Mouse (Mus musculus): ENCODE results near the gene Rnaseh2a. TPM values are rescaled to one million over a fixed set of nuclear protein-coding genes. Genes with fewer than 3 reads are reported as not detected.
A peak's percentile ranks its signal among the peaks of the same experiment; 100 is the strongest.

Gene Rnaseh2a
- total RNA-seq (2012; rRNA removed): 160 and 174 TPM in 2 replicates

GRCm38 (mm10) chr8:84969241-84970134 is at the start of gene Rnaseh2a, which contains the start of the genes Gm49661 and Prdx2:
Gene Rnaseh2a, minus strand, starts transcription at chr8:84969767.
Gene Gm49661, minus strand, starts transcription at chr8:84969433.
Gene Prdx2, plus strand, starts transcription at chr8:84969587.
- no peak for DNase-seq (ENCODE audit: low read depth, low spot score)
- Histone ChIP-seq H3K36me3 (ENCODE audit: control insufficient read depth, insufficient read depth, low read length, poor library complexity, severe bottlenecking) (peaks cover 15% of the 10 kb centered on the region), H3K27ac (ENCODE audit: insufficient read depth, low read depth, low read length, poor library complexity, severe bottlenecking) (peak within 1 kb of the TSS; percentile 68), H3K9ac (ENCODE audit: insufficient read depth, low read depth, low read length, poor library complexity, severe bottlenecking) (peak within 1 kb of the TSS; percentile 90), H3K4me3 (ENCODE audit: insufficient read depth in 1 of 2, low read depth in 1 of 2, low read length in 2 of 2, poor library complexity in 1 of 2, severe bottlenecking in 1 of 2) (peak within 1 kb of the TSS; percentile 77 to 96), H3K4me1 (ENCODE audit: control insufficient read depth in 2 of 2, insufficient read depth in 2 of 2, low read length in 2 of 2, poor library complexity in 1 of 2) (peaks cover 2 to 19% of the 10 kb centered on the region in 2 experiments; a peak in 3 of 4 replicates), H3K9me3 (ENCODE audit: control insufficient read depth, insufficient read depth, low read depth, low read length) (no peaks in the 10 kb centered on the region)
- in situ Hi-C loops (cut with MboI; ENCODE audit: low sequenced_read_pairs in 2 of 2, unreplicated experiment in 2 of 2): loop anchor here in 1 of 2 experiments (25.0 kb wide), 1 partner anchor 443 kb away; no protein-coding TSS in a partner anchor
- TF ChIP-seq ZC3H11A (IDR thresholded peaks at IDR 0.05; ENCODE audit: borderline replicate concordance, low read depth, low read length) (no peak), MAFK (IDR thresholded peaks at IDR 0.05; ENCODE audit: insufficient read depth, low read depth, low read length) (0 out of 2 replicates have a peak, but pooled peaks have one; percentile 35), HCFC1 (IDR thresholded peaks at IDR 0.05; ENCODE audit: borderline replicate concordance, insufficient read depth, low read length) (peak; percentile 28; the same call in 1 of the 2 replicates)

DNA sequence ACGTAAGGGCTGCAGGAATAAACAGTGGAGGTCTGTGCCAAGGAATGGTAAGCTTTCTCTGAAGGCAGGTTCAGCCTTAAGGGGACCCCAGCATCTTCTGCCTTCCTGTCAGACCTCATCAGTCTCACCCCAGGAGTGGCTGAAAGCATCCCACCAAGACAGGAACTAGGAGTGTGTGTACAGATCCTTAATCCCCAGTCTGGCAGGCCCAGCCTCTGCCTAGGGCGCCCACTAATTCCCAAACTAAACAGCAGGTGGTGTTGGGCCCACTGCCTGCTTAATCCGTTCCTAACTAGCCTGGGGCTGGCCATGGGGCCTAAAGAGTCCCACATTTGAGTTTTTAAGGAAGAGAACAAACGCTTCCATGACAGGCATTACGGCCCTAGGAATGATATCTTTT is 47.6 kb upstream of the Rnaseh2a start:
- Histone ChIP-seq H3K4me1 (ENCODE audit: control insufficient read depth in 2 of 2, insufficient read depth in 2 of 2, low read length in 2 of 2, poor library complexity in 1 of 2) (peaks cover 2 to 11% of the 10 kb centered on the region in 2 experiments; a peak in 2 of 4 replicates), H3K27ac (ENCODE audit: insufficient read depth, low read depth, low read length, poor library complexity, severe bottlenecking) (no peak overlapping the region), H3K9ac (ENCODE audit: insufficient read depth, low read depth, low read length, poor library complexity, severe bottlenecking) (no peak overlapping the region), H3K9me3 (ENCODE audit: control insufficient read depth, insufficient read depth, low read depth, low read length) (no peaks in the 10 kb centered on the region), H3K4me3 (ENCODE audit: insufficient read depth in 1 of 2, low read depth in 1 of 2, low read length in 2 of 2, poor library complexity in 1 of 2, severe bottlenecking in 1 of 2) (no peak overlapping the region), H3K36me3 (ENCODE audit: control insufficient read depth, insufficient read depth, low read length, poor library complexity, severe bottlenecking) (peaks cover 35% of the 10 kb centered on the region)
- no peak for DNase-seq (ENCODE audit: low read depth, low spot score)
- TF ChIP-seq HCFC1 (IDR thresholded peaks at IDR 0.05; ENCODE audit: borderline replicate concordance, insufficient read depth, low read length): no peak
- TF ChIP-seq MAFK (IDR thresholded peaks at IDR 0.05; ENCODE audit: insufficient read depth, low read depth, low read length): no peak
- no peak for TF ChIP-seq ZC3H11A (IDR thresholded peaks at IDR 0.05; ENCODE audit: borderline replicate concordance, low read depth, low read length)
- TF ChIP-seq CHD2 (IDR thresholded peaks at IDR 0.05; ENCODE audit: low read depth, low read length): no peak
- TF ChIP-seq ZNF384 (IDR thresholded peaks at IDR 0.05; ENCODE audit: low read depth, low read length): no peak
- in situ Hi-C loops (cut with MboI; ENCODE audit: low sequenced_read_pairs in 2 of 2, unreplicated experiment in 2 of 2): no loop called here

- H3K4me1 ChIP-seq (ENCODE audit: control insufficient read depth in 2 of 2, insufficient read depth in 2 of 2, low read length in 2 of 2, poor library complexity in 1 of 2): peaks cover 2 to 11% of the 10 kb centered on the region in 2 experiments; a peak in 2 of 4 replicates
- no peaks in the 10 kb centered on the region for H3K9me3 ChIP-seq (ENCODE audit: control insufficient read depth, insufficient read depth, low read depth, low read length)
- no peak overlapping the region for H3K4me3 ChIP-seq (ENCODE audit: insufficient read depth in 1 of 2, low read depth in 1 of 2, low read length in 2 of 2, poor library complexity in 1 of 2, severe bottlenecking in 1 of 2)
- no peak overlapping the region for H3K9ac ChIP-seq (ENCODE audit: insufficient read depth, low read depth, low read length, poor library complexity, severe bottlenecking)
- TF ChIP-seq CHD2 (IDR thresholded peaks at IDR 0.05; ENCODE audit: low read depth, low read length) (no peak), MAFK (IDR thresholded peaks at IDR 0.05; ENCODE audit: insufficient read depth, low read depth, low read length) (no peak), ZC3H11A (IDR thresholded peaks at IDR 0.05; ENCODE audit: borderline replicate concordance, low read depth, low read length) (no peak), ZNF384 (IDR thresholded peaks at IDR 0.05; ENCODE audit: low read depth, low read length) (no peak), HCFC1 (IDR thresholded peaks at IDR 0.05; ENCODE audit: borderline replicate concordance, insufficient read depth, low read length) (no peak)
- no peak for DNase-seq (ENCODE audit: low read depth, low spot score)
- in situ Hi-C loops (cut with MboI; ENCODE audit: low sequenced_read_pairs in 2 of 2, unreplicated experiment in 2 of 2): no loop called here
- H3K27ac ChIP-seq (ENCODE audit: insufficient read depth, low read depth, low read length, poor library complexity, severe bottlenecking): no peak overlapping the region
- peaks cover 31% of the 10 kb centered on the region for H3K36me3 ChIP-seq (ENCODE audit: control insufficient read depth, insufficient read depth, low read length, poor library complexity, severe bottlenecking)
Observed at GRCm38 (mm10) chr8:85016724-85017123, 47.2 kb upstream of the Rnaseh2a start.

- Histone ChIP-seq H3K9ac (ENCODE audit: insufficient read depth, low read depth, low read length, poor library complexity, severe bottlenecking) (no peak within 1 kb of the TSS; the same call in 1 of the 2 replicates), H3K36me3 (ENCODE audit: control insufficient read depth, insufficient read depth, low read length, poor library complexity, severe bottlenecking) (peaks cover 19% of the 10 kb centered on the region), H3K4me1 (ENCODE audit: control insufficient read depth in 2 of 2, insufficient read depth in 2 of 2, low read length in 2 of 2, poor library complexity in 1 of 2) (peaks cover 2 to 10% of the 10 kb centered on the region in 2 experiments; a peak in 2 of 4 replicates), H3K9me3 (ENCODE audit: control insufficient read depth, insufficient read depth, low read depth, low read length) (no peaks in the 10 kb centered on the region), H3K4me3 (ENCODE audit: insufficient read depth in 1 of 2, low read depth in 1 of 2, low read length in 2 of 2, poor library complexity in 1 of 2, severe bottlenecking in 1 of 2) (peak within 1 kb of the TSS; percentile 53 to 63; a peak in 3 of 4 replicates), H3K27ac (ENCODE audit: insufficient read depth, low read depth, low read length, poor library complexity, severe bottlenecking) (no peak within 1 kb of the TSS)
- DNase-seq (ENCODE audit: low read depth, low spot score): no peak
- in situ Hi-C loops (cut with MboI; ENCODE audit: low sequenced_read_pairs in 2 of 2, unreplicated experiment in 2 of 2): no loop called here
- TF ChIP-seq HCFC1 (IDR thresholded peaks at IDR 0.05; ENCODE audit: borderline replicate concordance, insufficient read depth, low read length) (no peak), ZC3H11A (IDR thresholded peaks at IDR 0.05; ENCODE audit: borderline replicate concordance, low read depth, low read length) (no peak), CHD2 (IDR thresholded peaks at IDR 0.05; ENCODE audit: low read depth, low read length) (no peak), MAFK (IDR thresholded peaks at IDR 0.05; ENCODE audit: insufficient read depth, low read depth, low read length) (no peak), ZNF384 (IDR thresholded peaks at IDR 0.05; ENCODE audit: low read depth, low read length) (no peak)
Observed at GRCm38 (mm10) chr8:85014431-85014830, 44.9 kb upstream of the Rnaseh2a start, which contains the start of gene Best2. Gene Best2, minus strand, starts transcription at chr8:85014531.

All from ES-E14 (cell line).